Mouse (Mus musculus) MEL (cell line): ENCODE results near the gene Slit1. TPM values are rescaled to one million over a fixed set of nuclear protein-coding genes. Genes with fewer than 3 reads are reported as not detected.

ENCODE experiments used
- DNase-seq: peaks from one replicate; pipeline ENCODE4 v3.0.0; 2011; ENCODE audit warnings: low read depth, low spot score
- H3K27ac ChIP-seq: 2 replicates; pipeline ENCODE4 v1.5.1; 2012; ENCODE audit warnings: low read depth, mild to moderate bottlenecking, control low read depth, low read length, moderate library complexity; ENCODE audit not compliant: control insufficient read depth
- H3K27me3 ChIP-seq, 2 experiments: fragments of 150-350 bp in 1 of 2; sonication (generic) in 1 of 2; 2 replicates each; pipeline ENCODE4 v1.6.1; 2012; ENCODE audit warnings: low read length in 2 of 2, mild to moderate bottlenecking in 2 of 2, improper control_type of control experiment in 1 of 2, moderate library complexity in 1 of 2; ENCODE audit not compliant: insufficient read depth in 2 of 2, control insufficient read depth in 1 of 2
- H3K36me3 ChIP-seq, 2 experiments: 2 replicates each; pipeline ENCODE4 v1.6.1; 2012 to 2014; ENCODE audit warnings: low read length in 2 of 2, improper control_type of control experiment in 1 of 2, inconsistent platforms in 1 of 2, mild to moderate bottlenecking in 1 of 2; ENCODE audit not compliant: insufficient read depth in 2 of 2, control insufficient read depth in 1 of 2
- H3K4me1 ChIP-seq, 2 experiments: fragments of 150-350 bp in 1 of 2; sonication (generic) in 1 of 2; 2 replicates each; pipeline ENCODE4 v1.6.1; 2012; ENCODE audit warnings: low read length in 2 of 2, improper control_type of control experiment in 1 of 2, mild to moderate bottlenecking in 1 of 2; ENCODE audit not compliant: insufficient read depth in 2 of 2, control insufficient read depth in 1 of 2
- H3K4me3 ChIP-seq, 2 experiments: fragments of 150-350 bp in 1 of 2; sonication (generic) in 1 of 2; 2 replicates each; pipeline ENCODE4 v1.5.1; 2012; ENCODE audit warnings: low read depth in 2 of 2, low read length in 2 of 2, mild to moderate bottlenecking in 2 of 2, moderate library complexity in 2 of 2, control low read depth in 1 of 2, improper control_type of control experiment in 1 of 2; ENCODE audit not compliant: control insufficient read depth in 1 of 2, insufficient read depth in 1 of 2
- H3K79me2 ChIP-seq: 2 replicates; pipeline ENCODE4 v1.6.1; 2012; ENCODE audit warnings: mild to moderate bottlenecking, low read length, moderate library complexity; ENCODE audit not compliant: control insufficient read depth, poor library complexity, insufficient read depth
- H3K9ac ChIP-seq: 2 replicates; pipeline ENCODE4 v1.6.1; 2012; ENCODE audit warnings: low read depth, mild to moderate bottlenecking, control low read depth, low read length, moderate library complexity; ENCODE audit not compliant: control insufficient read depth, poor library complexity, severe bottlenecking
- H3K9me3 ChIP-seq: fragments of 150-350 bp; sonication (generic); replicated peaks from 2 replicates; pipeline ENCODE4 v1.6.1; 2012; ENCODE audit warnings: mild to moderate bottlenecking, low read length, improper control_type of control experiment, moderate library complexity; ENCODE audit not compliant: insufficient read depth
- CHD1 ChIP-seq: IDR thresholded peaks from 2 replicates; pipeline ENCODE4 v1.6.1; 2012; ENCODE audit warnings: low read depth, mild to moderate bottlenecking, inconsistent platforms, low read length, improper control_type of control experiment
- CTCF ChIP-seq, 3 experiments: IDR thresholded peaks in 2 of 3; conservative IDR thresholded peaks in 1 of 3; 2 replicates each; pipeline ENCODE4 v1.5.1; 2011 to 2012; ENCODE audit warnings: low read length in 3 of 3, low read depth in 2 of 3, mild to moderate bottlenecking in 2 of 3, improper control_type of control experiment in 1 of 3, inconsistent platforms in 1 of 3, mixed read lengths in 1 of 3, moderate library complexity in 1 of 3; ENCODE audit not compliant: control insufficient read depth in 1 of 3, insufficient read depth in 1 of 3, poor library complexity in 1 of 3, severe bottlenecking in 1 of 3
- E2F4 ChIP-seq: IDR thresholded peaks from 2 replicates; pipeline ENCODE4 v1.6.1; 2011; ENCODE audit warnings: low read depth, low read length, improper control_type of control experiment, borderline replicate concordance
- ELF1 ChIP-seq: IDR thresholded peaks from 2 replicates; pipeline ENCODE4 v1.6.1; 2014; ENCODE audit warnings: low read depth, mild to moderate bottlenecking, inconsistent platforms, low read length, improper control_type of control experiment, moderate library complexity
- EP300 ChIP-seq, 2 experiments: IDR thresholded peaks; 2 replicates each; pipeline ENCODE4 v1.6.1; 2011; ENCODE audit warnings: improper control_type of control experiment in 2 of 2, low read length in 2 of 2, low read depth in 1 of 2, mild to moderate bottlenecking in 1 of 2
- ETS1 ChIP-seq: IDR thresholded peaks from 2 replicates; pipeline ENCODE4 v1.6.1; 2012; ENCODE audit warnings: low read depth, mild to moderate bottlenecking, inconsistent platforms, low read length, improper control_type of control experiment, moderate library complexity
- GABPA ChIP-seq: IDR thresholded peaks from 2 replicates; pipeline ENCODE4 v1.6.1; 2012; ENCODE audit warnings: low read depth, mild to moderate bottlenecking, inconsistent platforms, low read length, improper control_type of control experiment, moderate library complexity
- HCFC1 ChIP-seq: IDR thresholded peaks from 2 replicates; pipeline ENCODE4 v1.6.1; 2012; ENCODE audit warnings: low read depth, mild to moderate bottlenecking, inconsistent platforms, low read length, improper control_type of control experiment, moderate library complexity
- KAT2A ChIP-seq: conservative IDR thresholded peaks from 2 replicates; pipeline ENCODE4 v1.6.1; 2012; ENCODE audit warnings: low read depth, low read length, improper control_type of control experiment, inconsistent platforms
- MAFK ChIP-seq: IDR thresholded peaks from 2 replicates; pipeline ENCODE4 v1.6.1; 2011; ENCODE audit warnings: low read depth, mild to moderate bottlenecking, low read length, improper control_type of control experiment, borderline replicate concordance
- MAX ChIP-seq: IDR thresholded peaks from 2 replicates; pipeline ENCODE4 v1.6.1; 2011; ENCODE audit warnings: low read length, improper control_type of control experiment
- MXI1 ChIP-seq: IDR thresholded peaks from 2 replicates; pipeline ENCODE4 v1.6.1; 2011; ENCODE audit warnings: mild to moderate bottlenecking, low read depth, low read length, improper control_type of control experiment
- MYB ChIP-seq: IDR thresholded peaks from 2 replicates; pipeline ENCODE4 v1.6.1; 2011; ENCODE audit warnings: mild to moderate bottlenecking, low read depth, low read length, improper control_type of control experiment
- NRF1 ChIP-seq: IDR thresholded peaks from 2 replicates; pipeline ENCODE4 v1.6.1; 2014; ENCODE audit warnings: low read depth, mild to moderate bottlenecking, inconsistent platforms, low read length, improper control_type of control experiment, moderate library complexity; ENCODE audit not compliant: poor library complexity, insufficient read depth, severe bottlenecking
- POLR2AphosphoS2 ChIP-seq: IDR thresholded peaks from 2 replicates; pipeline ENCODE4 v1.6.1; 2011; ENCODE audit warnings: low read length, improper control_type of control experiment
- POLR2AphosphoS5 ChIP-seq: IDR thresholded peaks from 2 replicates; pipeline ENCODE4 v1.6.1; 2012; ENCODE audit warnings: low read depth, borderline replicate concordance, mild to moderate bottlenecking, inconsistent platforms, low read length, moderate library complexity, mixed read lengths
- RCOR1 ChIP-seq: IDR thresholded peaks from 2 replicates; pipeline ENCODE4 v1.6.1; 2012; ENCODE audit warnings: low read depth, mild to moderate bottlenecking, inconsistent platforms, low read length, improper control_type of control experiment
- TAL1 ChIP-seq: IDR thresholded peaks from 2 replicates; pipeline ENCODE4 v1.6.1; 2012; ENCODE audit warnings: mild to moderate bottlenecking, inconsistent platforms, low read length, moderate library complexity, mixed read lengths
- TBP ChIP-seq: IDR thresholded peaks from 2 replicates; pipeline ENCODE4 v1.8.0; 2011; ENCODE audit warnings: low read depth, low read length, improper control_type of control experiment
- TCF12 ChIP-seq: IDR thresholded peaks from 2 replicates; pipeline ENCODE4 v1.6.1; 2014; ENCODE audit warnings: low read depth, mild to moderate bottlenecking, inconsistent platforms, low read length, improper control_type of control experiment, moderate library complexity
- USF1 ChIP-seq: IDR thresholded peaks from 2 replicates; pipeline ENCODE4 v1.6.1; 2014; ENCODE audit warnings: low read depth, mild to moderate bottlenecking, inconsistent platforms, low read length, improper control_type of control experiment, moderate library complexity
- ZKSCAN1 ChIP-seq: IDR thresholded peaks from 2 replicates; pipeline ENCODE4 v1.6.1; 2012; ENCODE audit warnings: low read depth, mild to moderate bottlenecking, inconsistent platforms, low read length, improper control_type of control experiment, moderate library complexity
- ZMIZ1 ChIP-seq: IDR thresholded peaks from 2 replicates; pipeline ENCODE4 v1.6.1; 2012; ENCODE audit warnings: low read depth, mild to moderate bottlenecking, inconsistent platforms, low read length, improper control_type of control experiment, moderate library complexity
- polyA plus RNA-seq, 2 experiments: library from polyadenylated mRNA; stranded (reverse) in 1 of 2; unstranded in 1 of 2; fragments of >175 nt in 1 of 2; fragments of >200 nt in 1 of 2; gene quantifications; 2 replicates each; pipeline versions ENCODE4 v1.2.1 to v1.2.4; 2012; ENCODE audit warnings: low replicate concordance in 2 of 2, low read depth in 1 of 2; ENCODE audit not compliant: insufficient read length in 2 of 2, insufficient read depth in 1 of 2, missing spikeins in 1 of 2
- total RNA-seq: library from RNA; depleted of rRNA; stranded (reverse); fragments of 300-350 nt; gene quantifications from 2 replicates; pipeline ENCODE4 v1.2.3, GENCODE M21; 2012

Gene Slit1
- total and polyA plus RNA-seq, 3 experiments: 0.04 TPM; not detected in 1

DNA sequence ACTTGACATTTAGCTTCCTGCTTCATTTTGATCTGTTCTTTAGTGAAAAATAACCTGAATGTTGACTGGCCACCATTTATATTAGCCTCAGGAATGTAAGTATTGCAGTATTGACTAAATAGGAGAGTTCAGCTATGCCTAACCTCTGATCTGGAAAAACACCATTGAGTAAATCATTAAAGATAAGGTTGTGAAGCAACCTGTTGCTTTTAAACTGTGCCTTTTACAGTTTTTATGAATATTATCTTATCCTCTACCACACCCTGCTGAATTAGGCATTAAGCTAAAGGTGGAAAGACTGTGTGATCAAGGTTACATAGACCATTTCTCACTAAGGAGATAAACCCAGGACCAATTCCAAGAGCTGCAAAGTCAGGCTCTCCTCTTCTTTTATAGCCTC is 165.9 kb downstream of the Slit1 start:
- no peaks in the 10 kb centered on the region for H3K79me2 ChIP-seq
- peaks cover 0 to 11% of the 10 kb centered on the region in 2 experiments; a peak in 1 of 4 replicates for H3K36me3 ChIP-seq
- H3K27ac ChIP-seq: no peak overlapping the region
- no peaks in the 10 kb centered on the region for H3K27me3 ChIP-seq
- no peaks in the 10 kb centered on the region for H3K9me3 ChIP-seq
- no peak for DNase-seq
- H3K4me1 ChIP-seq: no peaks in the 10 kb centered on the region
- H3K9ac ChIP-seq: no peak overlapping the region
- no peak overlapping the region for H3K4me3 ChIP-seq
- no peak for TF ChIP-seq KAT2A
- no peak for TF ChIP-seq POLR2AphosphoS5
- no peak for TF ChIP-seq TAL1
- TF ChIP-seq TCF12: no peak
- TF ChIP-seq USF1: no peak
- TF ChIP-seq ELF1: no peak
- no peak for TF ChIP-seq ZKSCAN1
- no peak for TF ChIP-seq ETS1
- TF ChIP-seq CHD1: no peak
- TF ChIP-seq ZMIZ1: no peak
- no peak for TF ChIP-seq MAX
- no peak for TF ChIP-seq EP300 (IDR thresholded peaks at IDR 0.05; ENCODE audit: low read depth in 1 of 2, low read length in 2 of 2)
- TF ChIP-seq MAFK: no peak
- TF ChIP-seq RCOR1: no peak
- no peak for TF ChIP-seq MXI1
- no peak for TF ChIP-seq MYB
- no peak for TF ChIP-seq E2F4
- no peak for TF ChIP-seq NRF1
- no peak for TF ChIP-seq TBP
- TF ChIP-seq GABPA: no peak

DNA sequence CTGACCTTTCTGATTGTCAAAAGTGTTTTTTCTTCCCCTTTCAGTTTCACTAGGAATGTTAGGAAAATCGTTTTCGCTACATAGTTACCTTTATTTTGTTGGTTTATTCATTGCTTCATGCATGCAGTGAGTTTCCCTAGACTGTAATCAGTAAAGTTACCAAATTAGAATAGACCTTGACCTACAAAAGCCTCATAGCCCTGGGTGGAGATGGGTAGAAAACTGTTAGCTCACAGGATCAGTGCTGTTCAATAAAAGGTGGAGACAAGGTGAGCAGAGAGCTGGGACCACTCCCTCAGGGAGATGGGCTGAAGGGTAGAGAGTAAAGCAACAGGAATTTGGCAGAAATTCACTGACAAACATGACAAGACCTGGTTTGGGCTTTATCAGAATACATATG is 169.8 kb downstream of the Slit1 start:
- Histone ChIP-seq H3K79me2 (no peaks in the 10 kb centered on the region), H3K36me3 (peaks cover 5 to 9% of the 10 kb centered on the region in 2 experiments), H3K9me3 (no peaks in the 10 kb centered on the region), H3K27me3 (no peaks in the 10 kb centered on the region), H3K27ac (no peak overlapping the region), H3K9ac (no peak overlapping the region), H3K4me1 (peaks cover 0 to 3% of the 10 kb centered on the region in 2 experiments; a peak in 2 of 4 replicates), H3K4me3 (no peak overlapping the region)
- TF ChIP-seq HCFC1: no peak
- no peak for TF ChIP-seq CTCF (IDR thresholded peaks at IDR 0.05 in 2 of 3, conservative IDR thresholded peaks at IDR 0.05 in 1 of 3; ENCODE audit: control insufficient read depth in 1 of 3, insufficient read depth in 1 of 3, low read depth in 2 of 3, low read length in 3 of 3, poor library complexity in 1 of 3, severe bottlenecking in 1 of 3)
- TF ChIP-seq POLR2AphosphoS2: 0 out of 2 replicates have a peak, but pooled peaks have one; percentile 21
- DNase-seq: no peak
